Mouse (Mus musculus) small intestine, adult 2 months (tissue): ENCODE measurements around the gene Iqca. TPM values are rescaled to one million over a fixed set of nuclear protein-coding genes. Genes with fewer than 3 reads are reported as not detected.

Experiments used
- H3K27ac ChIP-seq: fragments of 200-500 bp; 2 replicates; pipeline ENCODE4 v1.5.1; 2012; ENCODE audit warnings: low read depth, low read length, control low read depth, inconsistent platforms; ENCODE audit not compliant: insufficient read depth
- H3K27me3 ChIP-seq: fragments of 200-500 bp; 2 replicates; pipeline ENCODE4 v1.6.1; 2012; ENCODE audit warnings: mild to moderate bottlenecking, moderate library complexity, low read length, inconsistent platforms; ENCODE audit not compliant: control insufficient read depth, insufficient read depth
- H3K36me3 ChIP-seq: fragments of 200-500 bp; 2 replicates; pipeline ENCODE4 v1.6.1; 2012; ENCODE audit warnings: mild to moderate bottlenecking, low read length, control low read depth, inconsistent platforms; ENCODE audit not compliant: control insufficient read depth, insufficient read depth
- H3K4me1 ChIP-seq: fragments of 200-500 bp; 2 replicates; pipeline ENCODE4 v1.6.1; 2012; ENCODE audit warnings: low read length, inconsistent platforms, mixed read lengths; ENCODE audit not compliant: control insufficient read depth, insufficient read depth, insufficient read length
- H3K4me3 ChIP-seq: fragments of 200-500 bp; 2 replicates; pipeline ENCODE4 v1.5.1; 2012; ENCODE audit warnings: low read depth, mild to moderate bottlenecking, control low read depth, inconsistent platforms, low read length, moderate library complexity
- CTCF ChIP-seq: fragments of 200-500 bp; IDR thresholded peaks from 2 replicates; pipeline ENCODE4 v1.5.1; 2012; ENCODE audit warnings: low read depth, mild to moderate bottlenecking, control low read depth, inconsistent platforms, low read length, moderate library complexity, mixed read lengths; ENCODE audit not compliant: insufficient replicate concordance, insufficient read length; ENCODE audit errors: extremely low read depth
- POLR2A ChIP-seq: fragments of 200-500 bp; IDR thresholded peaks from 2 replicates; pipeline ENCODE4 v1.6.1; 2012; ENCODE audit warnings: low read depth, mild to moderate bottlenecking, control low read depth, inconsistent platforms, low read length, moderate library complexity
- WGBS: fragments of 180-500 bp; shearing (Covaris S2); methylation state at CpG from one replicate; pipeline ENCODE4 v1.1.7; 2018; 5-methylcytosine and 5-hydroxymethylcytosine counted together
- polyA plus RNA-seq: library from polyadenylated mRNA; depleted of rRNA; stranded (reverse); fragments of >200 nt; gene quantifications from 2 replicates; pipeline ENCODE4 v1.2.3, GENCODE M21; 2012

The Iqca gene
- polyA plus RNA-seq, 1 experiment: not detected

- H3K36me3 ChIP-seq: no peaks in the 10 kb centered on the region
- TF ChIP-seq CTCF (no peak), POLR2A (no peak)
- H3K4me1 ChIP-seq: no peaks in the 10 kb centered on the region
- H3K27me3 ChIP-seq: no peaks in the 10 kb centered on the region
- H3K27ac ChIP-seq: no peak within 1 kb of the TSS
- H3K4me3 ChIP-seq: no peak within 1 kb of the TSS
- 54% methylated on average over 5 of the region's 5 CpGs for WGBS
Measured at GRCm38 (mm10) chr1:90014446-90014845, 138.8 kb downstream of the Iqca start, which contains the start of gene Asb18. Asb18 (minus strand) TSS chr1:90014666.

GRCm38 (mm10) chr1:90013273-90013672 is 139.9 kb downstream of the Iqca start:
- H3K27me3 ChIP-seq: no peaks in the 10 kb centered on the region
- WGBS: 83% methylated on average over 5 of the region's 5 CpGs
- TF ChIP-seq CTCF (no peak), POLR2A (no peak)

DNA sequence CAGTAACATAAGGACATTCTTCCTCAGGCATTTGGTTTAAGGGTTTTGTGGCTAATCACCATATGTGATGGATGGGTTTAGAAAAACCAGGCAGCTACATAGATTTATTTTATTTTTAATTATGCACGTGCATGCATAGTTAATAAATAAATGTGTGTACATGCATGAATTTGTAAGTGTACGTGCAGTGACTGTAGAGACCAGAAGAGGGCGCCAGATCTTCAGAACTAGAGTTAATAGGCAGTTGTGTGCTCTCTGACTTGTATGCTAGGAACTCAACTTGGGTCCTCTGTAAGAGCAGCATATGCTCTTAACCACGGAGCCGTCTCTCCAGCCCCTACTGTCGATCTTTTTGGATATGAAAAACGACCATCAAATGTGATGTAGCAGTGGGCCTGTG is 140.4 kb downstream of the Iqca start:
- Histone ChIP-seq H3K4me1 (no peaks in the 10 kb centered on the region), H3K36me3 (no peaks in the 10 kb centered on the region), H3K27ac (no peak overlapping the region), H3K4me3 (no peak overlapping the region), H3K27me3 (no peaks in the 10 kb centered on the region)
- 66% methylated on average over 7 of the region's 7 CpGs for WGBS
- TF ChIP-seq POLR2A (no peak), CTCF (no peak)

More at GRCm38 (mm10) chr1:90013273-90013672, 139.9 kb downstream of the Iqca start:
- Histone ChIP-seq H3K36me3 (no peaks in the 10 kb centered on the region), H3K4me3 (no peak overlapping the region), H3K27ac (no peak overlapping the region), H3K4me1 (no peaks in the 10 kb centered on the region)

- H3K36me3 ChIP-seq: no peaks in the 10 kb centered on the region
- 71% methylated on average over 3 of the region's 3 CpGs for WGBS
- H3K4me3 ChIP-seq: no peak overlapping the region
- H3K27me3 ChIP-seq: no peaks in the 10 kb centered on the region
- no peak overlapping the region for H3K27ac ChIP-seq
- no peaks in the 10 kb centered on the region for H3K4me1 ChIP-seq
- TF ChIP-seq POLR2A: no peak
- TF ChIP-seq CTCF: no peak
Measured at GRCm38 (mm10) chr1:90012168-90012567, 141.0 kb downstream of the Iqca start.

- H3K4me1 ChIP-seq: no peaks in the 10 kb centered on the region
- WGBS: 78% methylated on average over 1 of the region's 1 CpGs
- TF ChIP-seq CTCF: no peak
- TF ChIP-seq POLR2A: no peak
- H3K4me3 ChIP-seq: no peak overlapping the region
- H3K36me3 ChIP-seq: no peaks in the 10 kb centered on the region
- H3K27ac ChIP-seq: no peak overlapping the region
- H3K27me3 ChIP-seq: no peaks in the 10 kb centered on the region
Measured at GRCm38 (mm10) chr1:90010077-90010476, 143.1 kb downstream of the Iqca start.

DNA sequence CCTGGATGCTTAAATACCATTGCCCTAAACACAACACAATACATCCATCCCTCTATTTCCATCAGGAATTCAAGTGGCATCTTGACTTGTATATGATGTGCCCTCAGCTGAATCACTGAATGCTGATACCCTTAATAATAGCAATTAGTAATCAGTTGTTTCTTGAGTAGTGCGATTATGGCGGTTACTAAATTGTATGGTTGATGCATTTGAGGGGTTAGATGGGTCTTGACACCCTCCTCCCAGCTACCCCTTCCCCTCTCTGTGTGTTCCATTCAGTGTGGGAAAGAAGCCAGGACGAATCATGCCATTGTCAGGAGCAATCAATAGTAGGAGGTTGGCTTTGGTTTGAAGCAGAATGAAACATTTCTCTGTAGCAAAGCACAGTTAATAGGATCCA is 144.0 kb downstream of the Iqca start:
- H3K4me1 ChIP-seq: no peaks in the 10 kb centered on the region
- no peak overlapping the region for H3K27ac ChIP-seq
- H3K4me3 ChIP-seq: no peak overlapping the region
- no peaks in the 10 kb centered on the region for H3K36me3 ChIP-seq
- TF ChIP-seq CTCF: no peak
- no peak for TF ChIP-seq POLR2A
- 73% methylated on average over 3 of the region's 3 CpGs for WGBS
- no peaks in the 10 kb centered on the region for H3K27me3 ChIP-seq

DNA sequence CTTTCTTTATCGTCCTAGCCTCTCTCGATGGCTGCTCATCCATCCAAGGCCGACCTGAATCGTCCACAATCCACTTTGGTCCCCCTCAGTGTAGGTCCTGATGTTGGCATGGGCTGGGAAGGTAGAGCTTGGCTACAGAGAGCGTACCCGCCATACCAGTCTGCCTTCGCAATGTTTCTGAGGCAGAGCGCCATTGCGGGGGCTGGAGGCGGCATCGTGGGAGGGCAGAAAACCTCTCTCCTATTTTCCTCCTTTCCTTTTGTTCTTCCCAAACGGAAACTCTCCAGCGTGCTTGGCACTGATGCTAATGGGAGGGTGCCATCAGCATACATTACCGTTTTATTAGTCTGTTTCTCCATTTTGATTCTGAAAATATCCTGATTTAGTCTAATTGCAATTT is 146.5 kb downstream of the Iqca start:
- no peaks in the 10 kb centered on the region for H3K36me3 ChIP-seq
- no peaks in the 10 kb centered on the region for H3K4me1 ChIP-seq
- H3K27me3 ChIP-seq: no peaks in the 10 kb centered on the region
- 74% methylated on average over 14 of the region's 14 CpGs for WGBS
- TF ChIP-seq CTCF (no peak), POLR2A (no peak)
- no peak overlapping the region for H3K4me3 ChIP-seq
- no peak overlapping the region for H3K27ac ChIP-seq
